Mouse (Mus musculus): ENCODE results near the gene Eed. TPM values are rescaled to one million over a fixed set of nuclear protein-coding genes. Genes with fewer than 3 reads are reported as not detected.

The Eed gene
- polyA plus RNA-seq (2017; shearing (Covaris generic)), result 186 TPM

GRCm38 (mm10) chr7:89980485-89981422 lies at the start of gene Eed:
Gene Eed, minus strand, starts transcription at chr7:89980983.

GRCm38 (mm10) chr7:89940571-89941463 lies 40.0 kb downstream of the Eed start, which contains the start of gene Hikeshi:
Gene Hikeshi, minus strand, starts transcription at chr7:89941204.

Other genes with a start within 250 kb of the Eed start
- not detected for gene Ccdc81, start 77.4 kb downstream of the Eed start, polyA plus RNA-seq (2017; shearing (Covaris generic))
- gene Hikeshi, start 39.8 kb downstream of the Eed start, polyA plus RNA-seq (2017; shearing (Covaris generic)), result 61.0 TPM
- 51.7 TPM for gene Picalm, start 149.2 kb upstream of the Eed start, polyA plus RNA-seq (2017; shearing (Covaris generic))